Mouse (Mus musculus) kidney, adult 2 months (tissue): ENCODE results near the gene Kctd11.

Experiments
- CTCF ChIP-seq: fragments of 200-500 bp; conservative IDR thresholded peaks from 2 replicates; pipeline ENCODE4 v1.5.1; 2011; ENCODE audit warnings: low read depth, mild to moderate bottlenecking, control low read depth, low read length, moderate library complexity, mixed read lengths; ENCODE audit not compliant: insufficient read depth, insufficient read length
- POLR2A ChIP-seq: fragments of 200-500 bp; IDR thresholded peaks from one replicate; pipeline ENCODE4 v1.6.1; 2011; ENCODE audit warnings: low read depth, low read length, control low read depth

GRCm38 (mm10) chr11:69884240-69884639 is 3.0 kb upstream of the Kctd11 start:
- TF ChIP-seq POLR2A (no peak), CTCF (no peak)
